Mouse (Mus musculus) heart, adult 2 months (tissue): Measurements from ENCODE around the gene Sim1. TPM values are rescaled to one million over a fixed set of nuclear protein-coding genes. Genes with fewer than 3 reads are reported as not detected.

ENCODE experiments used
- DNase-seq, 2 experiments: peaks; one replicate each; pipeline ENCODE4 v3.0.0; 2021
- H3K27ac ChIP-seq: fragments of 200-600 bp; 2 replicates; pipeline ENCODE4 v1.8.1; 2022
- H3K27me3 ChIP-seq: fragments of 200-500 bp; 2 replicates; pipeline ENCODE4 v1.6.1; 2012; ENCODE audit warnings: mild to moderate bottlenecking, low read length, inconsistent platforms, mixed read lengths; ENCODE audit not compliant: control insufficient read depth, insufficient read depth
- H3K36me3 ChIP-seq: fragments of 200-500 bp; 2 replicates; pipeline ENCODE4 v1.6.1; 2012; ENCODE audit warnings: low read length, inconsistent platforms; ENCODE audit not compliant: control insufficient read depth, insufficient read depth
- H3K4me1 ChIP-seq: fragments of 200-500 bp; 2 replicates; pipeline ENCODE4 v1.6.1; 2011; ENCODE audit warnings: low read length; ENCODE audit not compliant: control insufficient read depth, insufficient read depth
- H3K4me3 ChIP-seq: fragments of 200-600 bp; 2 replicates; pipeline ENCODE4 v1.8.1; 2022
- H3K79me2 ChIP-seq: fragments of 200-500 bp; replicated peaks from 2 replicates; pipeline ENCODE4 v1.6.1; 2012; ENCODE audit warnings: mild to moderate bottlenecking, inconsistent platforms, low read length, moderate library complexity, mixed read lengths; ENCODE audit not compliant: control insufficient read depth, insufficient read depth
- H3K9ac ChIP-seq: fragments of 200-500 bp; 2 replicates; pipeline ENCODE4 v1.6.1; 2012; ENCODE audit warnings: low read depth, mild to moderate bottlenecking, control low read depth, inconsistent platforms, low read length, mixed read lengths
- CTCF ChIP-seq: fragments of 200-600 bp; IDR thresholded peaks from 2 replicates; pipeline ENCODE4 v1.8.1; 2022; ENCODE audit warnings: antibody characterized with exemption, mild to moderate bottlenecking, moderate library complexity
- EP300 ChIP-seq: fragments of 200-500 bp; IDR thresholded peaks from 2 replicates; pipeline ENCODE4 v1.6.1; 2011; ENCODE audit warnings: low read depth, low read length, control low read depth; ENCODE audit not compliant: insufficient read depth
- POLR2A ChIP-seq: fragments of 200-500 bp; IDR thresholded peaks from 2 replicates; pipeline ENCODE4 v1.6.1; 2011; ENCODE audit warnings: mild to moderate bottlenecking, low read depth, low read length, control low read depth; ENCODE audit not compliant: insufficient read depth
- WGBS: fragments of 180-500 bp; shearing (Covaris S2); methylation state at CpG from one replicate; pipeline ENCODE4 v1.1.7; 2018; 5-methylcytosine and 5-hydroxymethylcytosine counted together
- intact Hi-C: fragments of 180-260 bp; cut with DNase I; formaldehyde crosslinking; loops from one replicate; pipeline ENCODE4 v1.15.1; 2025
- polyA plus RNA-seq: library from polyadenylated mRNA; depleted of rRNA; stranded (reverse); fragments of >200 nt; gene quantifications from 2 replicates; pipeline ENCODE4 v1.2.3, GENCODE M21; 2012
- total RNA-seq, 2 experiments: library from RNA; stranded (reverse); gene quantifications; 2 replicates each; pipeline ENCODE4 v1.2.3; 2021

Sim1 gene
- total and polyA plus RNA-seq, 3 experiments: not detected

DNA sequence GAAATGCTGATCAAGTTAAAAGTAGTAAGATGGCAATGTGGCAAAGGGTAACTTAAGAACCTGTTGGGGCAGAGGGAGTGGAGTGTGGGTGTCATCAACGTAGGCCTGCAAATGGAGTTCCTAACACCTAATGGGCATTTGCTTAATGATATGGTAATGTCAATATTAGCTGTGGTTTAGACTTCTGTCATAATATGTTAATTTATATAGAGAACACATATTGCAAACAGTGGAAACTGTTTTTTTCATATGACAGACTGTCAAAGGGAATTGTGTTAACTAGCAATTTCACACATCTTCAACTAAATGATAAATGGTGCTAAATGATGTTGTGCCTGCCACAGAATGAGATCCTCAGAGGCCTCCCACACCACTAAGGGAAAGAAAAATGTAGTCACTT, 120.8 kb downstream of the Sim1 start:
- Histone ChIP-seq H3K27me3 (no peaks in the 10 kb centered on the region), H3K4me1 (no peaks in the 10 kb centered on the region), H3K36me3 (no peaks in the 10 kb centered on the region), H3K4me3 (no peak overlapping the region), H3K79me2 (no peaks in the 10 kb centered on the region), H3K9ac (no peak overlapping the region), H3K27ac (no peak overlapping the region)
- 75% methylated on average over 1 of the region's 1 CpGs for WGBS
- TF ChIP-seq EP300 (no peak), POLR2A (no peak)
- no peak for DNase-seq
- intact Hi-C loops: no loop called here

DNA sequence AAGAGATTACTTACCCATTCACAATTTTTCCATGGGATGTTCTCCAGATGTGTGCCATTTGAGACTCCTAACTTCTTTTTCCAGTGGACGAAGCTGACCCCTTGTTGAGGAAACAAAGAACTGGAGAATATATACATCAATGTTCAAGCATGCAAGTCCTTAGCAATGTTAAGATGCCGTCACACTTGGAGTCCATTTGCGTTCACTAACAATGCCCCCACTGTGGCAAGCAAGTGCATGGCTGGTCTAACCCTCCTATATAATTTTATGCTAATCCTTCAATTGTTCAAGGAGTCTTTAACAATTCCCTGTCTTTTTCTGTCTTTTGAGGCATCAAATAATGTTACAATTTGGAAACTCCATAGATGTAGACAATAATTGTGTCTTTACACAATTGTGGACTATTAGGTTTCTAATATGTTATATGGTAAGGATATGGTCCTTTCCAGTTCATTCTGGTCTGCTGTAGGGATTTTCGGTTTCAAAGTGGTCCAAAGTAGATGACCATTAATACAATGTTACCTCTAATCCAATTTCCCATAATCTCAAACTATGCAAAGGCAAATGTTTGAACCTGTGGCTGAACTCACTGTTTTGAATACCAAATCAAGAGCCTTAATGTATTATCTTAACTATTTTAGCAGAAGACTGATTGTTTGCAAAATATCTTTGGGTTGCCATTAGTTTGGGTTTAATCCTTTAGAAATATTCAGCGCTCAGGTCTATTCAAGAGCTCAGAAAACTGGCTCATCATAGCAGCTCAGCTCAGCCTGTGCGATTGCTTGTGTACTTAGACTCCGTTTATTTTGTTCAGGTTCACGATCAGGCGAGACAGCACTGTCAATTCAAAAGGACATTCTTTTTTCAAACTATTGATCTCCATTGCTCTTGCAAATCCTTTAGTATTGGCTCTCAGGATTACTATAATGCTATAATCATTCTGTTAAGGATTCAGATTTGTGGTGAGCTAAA, 129.0 kb downstream of the Sim1 start:
- intact Hi-C loops: no loop called here
- no peak for TF ChIP-seq POLR2A
- TF ChIP-seq CTCF: no peak
- no peak for TF ChIP-seq EP300
- H3K79me2 ChIP-seq: no peaks in the 10 kb centered on the region
- no peaks in the 10 kb centered on the region for H3K36me3 ChIP-seq
- H3K27me3 ChIP-seq: no peaks in the 10 kb centered on the region
- WGBS: 83% methylated on average over 9 of the region's 9 CpGs
- H3K4me3 ChIP-seq: no peak overlapping the region
- no peak for DNase-seq
- no peak overlapping the region for H3K27ac ChIP-seq
- H3K9ac ChIP-seq: no peak overlapping the region
- no peaks in the 10 kb centered on the region for H3K4me1 ChIP-seq
